ENCODE assay signal across 8 mouse cellular contexts in genomic region chr17:12507654-12508204, GRCm38 (mm10). TPM values are rescaled to one million over a fixed set of nuclear protein-coding genes. Genes with fewer than 3 reads are reported as not detected.
DNase-seq lines count a peak whose midpoint lies in the region; ATAC-seq lines count a peak whose summit lies in the region.

Gene Slc22a3 (minus strand): TSS chr17:12507704.

- H3K9me3 ChIP-seq in megakaryocyte, embryonic 14.5 days, result no peaks in the 10 kb centered on the region
- no peaks in the 10 kb centered on the region for H3K9me3 ChIP-seq in forebrain, embryonic 16.5 days (ENCODE audit: control insufficient read depth, low read length)
- no peaks in the 10 kb centered on the region for H3K9me3 ChIP-seq in stomach, embryonic 15.5 days

- H3K9ac ChIP-seq in forebrain, embryonic 16.5 days (replicated peaks; ENCODE audit: low read depth, low read length), result no peak within 1 kb of the TSS
- H3K9ac ChIP-seq in stomach, embryonic 15.5 days, result no peak within 1 kb of the TSS

- 10% methylated on average over 14 of the region's 14 CpGs for WGBS in forebrain, embryonic 16.5 days
- 14% methylated on average over 14 of the region's 14 CpGs for WGBS in stomach, embryonic 15.5 days

- peaks cover 49% of the 10 kb centered on the region for H3K27me3 ChIP-seq in megakaryocyte, embryonic 14.5 days (replicated peaks)
- peaks cover 40% of the 10 kb centered on the region for H3K27me3 ChIP-seq in forebrain, embryonic 16.5 days (replicated peaks; ENCODE audit: control insufficient read depth, insufficient read depth, low read length)
- peaks cover 42% of the 10 kb centered on the region for H3K27me3 ChIP-seq in stomach, embryonic 15.5 days (replicated peaks)

- peaks cover 51% of the 10 kb centered on the region for H3K4me1 ChIP-seq in megakaryocyte, embryonic 14.5 days
- H3K4me1 ChIP-seq in forebrain, embryonic 16.5 days (replicated peaks; ENCODE audit: control insufficient read depth, insufficient read depth, low read length), result peaks cover 6% of the 10 kb centered on the region
- peaks cover 8% of the 10 kb centered on the region; the same call in 1 of the 2 replicates for H3K4me1 ChIP-seq in stomach, embryonic 15.5 days

- peak within 1 kb of the TSS; percentile 50 for H3K4me2 ChIP-seq in forebrain, embryonic 16.5 days (ENCODE audit: low read length)
- peak within 1 kb of the TSS; percentile 67 for H3K4me2 ChIP-seq in stomach, embryonic 15.5 days

- peak; percentile 25 for DNase-seq in liver
- DNase-seq in gastrocnemius, adult 8-10 months (ENCODE audit: low spot score in 2 of 2), result no peak
- DNase-seq in kidney, adult 8-10 months, result no peak

- H3K4me3 ChIP-seq in megakaryocyte, embryonic 14.5 days (replicated peaks), result peak within 1 kb of the TSS; percentile 90
- peak within 1 kb of the TSS; percentile 33 for H3K4me3 ChIP-seq in forebrain, embryonic 16.5 days (replicated peaks; ENCODE audit: low read length)
- peak within 1 kb of the TSS; percentile 35 for H3K4me3 ChIP-seq in stomach, embryonic 15.5 days (replicated peaks)

- no peak within 1 kb of the TSS for H3K27ac ChIP-seq in forebrain, embryonic 16.5 days (ENCODE audit: low read length)
- no peak within 1 kb of the TSS for H3K27ac ChIP-seq in stomach, embryonic 15.5 days

- no peak for ATAC-seq in megakaryocyte, adult 5-6 weeks (ENCODE audit: poor library complexity, severe bottlenecking)
- no peak for ATAC-seq in forebrain, embryonic 16.5 days
- ATAC-seq in stomach, embryonic 15.5 days (ENCODE audit: insufficient read depth, low FRiP score, low read depth), result no peak
- no peak for ATAC-seq in granulocyte monocyte progenitor cell, adult 5-6 weeks (replicated peaks; ENCODE audit: poor library complexity, severe bottlenecking)

- H3K36me3 ChIP-seq in megakaryocyte, embryonic 14.5 days (replicated peaks; ENCODE audit: low read length), result no peaks in the 10 kb centered on the region
- no peaks in the 10 kb centered on the region for H3K36me3 ChIP-seq in forebrain, embryonic 16.5 days (ENCODE audit: control insufficient read depth, insufficient read depth)
- no peaks in the 10 kb centered on the region for H3K36me3 ChIP-seq in stomach, embryonic 15.5 days

RNA-seq across cellular contexts. Expression of gene Slc22a3, which starts in this region (rescaled TPM):
- 0.66 and 1.0 TPM in 2 replicates for polyA plus RNA-seq in megakaryocyte, embryonic 14.5 days (2012; ENCODE audit: insufficient read depth, low replicate concordance)
- 0.62 and 1.0 TPM in 2 replicates for total RNA-seq in megakaryocyte, adult 5-6 weeks (2015)
- 0.37 and 1.2 TPM in 2 replicates for total RNA-seq in megakaryocyte, adult 5-6 weeks (2017)
- 0.48 and 1.1 TPM in 2 replicates for polyA plus RNA-seq in forebrain, embryonic 16.5 days (2015; fragmentation: Nextera tagmentation; extraction: Ambion mirVana)
- polyA plus RNA-seq in stomach, embryonic 15.5 days (2015; fragmentation: Nextera tagmentation; extraction: Ambion mirVana), result 0.55 and 0.65 TPM in 2 replicates
- 5.5 and 9.1 TPM in 2 replicates for total RNA-seq in granulocyte monocyte progenitor cell, adult 5-6 weeks (2014; fragmentation: Nextera tagmentation)
- 2.2 and 2.6 TPM in 2 replicates for total RNA-seq in granulocyte monocyte progenitor cell, adult 5-6 weeks (2017)
- total RNA-seq in gastrocnemius, adult 8-10 months (2022), result 1 to 10 TPM in 1 of 4 experiments, under 1 TPM in 3; 0.46 to 1.4 (median 0.88) TPM

Comparison
In these comparisons a context has a peak if more than half of its experiments do, and no peak if none do; other contexts are left out.
1. H3K4me3 ChIP-seq: peak in every context shown above with its lines; median percentile 90 in megakaryocyte, embryonic 14.5 days; 35 in stomach, embryonic 15.5 days; 33 in forebrain, embryonic 16.5 days.